Mouse (Mus musculus) cerebellum, adult 2 months (tissue): ENCODE results near the gene Hoxa7. TPM values are rescaled to one million over a fixed set of nuclear protein-coding genes. Genes with fewer than 3 reads are reported as not detected.

Source experiments
- DNase-seq, 2 experiments: peaks; one replicate each; pipeline ENCODE4 v3.0.0; 2021
- H3K27ac ChIP-seq: fragments of 200-500 bp; 2 replicates; pipeline ENCODE4 v1.5.1; 2012; ENCODE audit warnings: low read length, control low read depth, inconsistent platforms; ENCODE audit not compliant: insufficient read depth
- H3K27me3 ChIP-seq: fragments of 200-500 bp; 2 replicates; pipeline ENCODE4 v1.6.1; 2012; ENCODE audit warnings: inconsistent platforms, mild to moderate bottlenecking, low read length, moderate library complexity; ENCODE audit not compliant: control insufficient read depth, insufficient read depth
- H3K4me1 ChIP-seq: fragments of 200-500 bp; 2 replicates; pipeline ENCODE4 v1.6.1; 2011; ENCODE audit warnings: low read length; ENCODE audit not compliant: control insufficient read depth, insufficient read depth
- H3K4me3 ChIP-seq: fragments of 200-500 bp; replicated peaks from 2 replicates; pipeline ENCODE3; 2011; ENCODE audit warnings: mild to moderate bottlenecking, low read depth, low read length, control low read depth; ENCODE audit not compliant: insufficient read depth
- CTCF ChIP-seq: fragments of 200-500 bp; IDR thresholded peaks from 2 replicates; pipeline ENCODE4 v1.5.1; 2011; ENCODE audit warnings: low read depth, mild to moderate bottlenecking, control low read depth, low read length, moderate library complexity, borderline replicate concordance; ENCODE audit not compliant: insufficient read depth
- POLR2A ChIP-seq: fragments of 200-500 bp; IDR thresholded peaks from 2 replicates; pipeline ENCODE4 v1.6.1; 2011; ENCODE audit warnings: low read length, control low read depth, borderline replicate concordance; ENCODE audit not compliant: insufficient read depth
- WGBS: fragments of 180-500 bp; shearing (Covaris S2); methylation state at CpG from one replicate; pipeline ENCODE4 v1.1.7; 2018; 5-methylcytosine and 5-hydroxymethylcytosine counted together
- polyA plus RNA-seq: library from polyadenylated mRNA; depleted of rRNA; stranded (reverse); fragments of >200 nt; gene quantifications from 2 replicates; pipeline ENCODE4 v1.2.3, GENCODE M21; 2012

The Hoxa7 gene
- polyA plus RNA-seq, 1 experiment: 0.07 TPM

GRCm38 (mm10) chr6:52172501-52172900 is 49.2 kb downstream of the Hoxa7 start:
- Histone ChIP-seq H3K4me3 (no peak overlapping the region), H3K27ac (no peak overlapping the region), H3K27me3 (peaks cover 12% of the 10 kb centered on the region; the same call in 1 of the 2 replicates), H3K4me1 (no peaks in the 10 kb centered on the region)
- TF ChIP-seq POLR2A (no peak), CTCF (no peak)
- 1% methylated on average over 35 of the region's 35 CpGs for WGBS
- no peak for DNase-seq

- no peak overlapping the region for H3K4me3 ChIP-seq
- peaks cover 12% of the 10 kb centered on the region; the same call in 1 of the 2 replicates for H3K27me3 ChIP-seq
- no peak for DNase-seq
- WGBS: 11% methylated on average over 7 of the region's 7 CpGs
- no peak overlapping the region for H3K27ac ChIP-seq
- TF ChIP-seq CTCF (no peak), POLR2A (no peak)
- H3K4me1 ChIP-seq: no peaks in the 10 kb centered on the region
Measured at GRCm38 (mm10) chr6:52171938-52172337, 49.7 kb downstream of the Hoxa7 start.

- no peak for DNase-seq
- Histone ChIP-seq H3K4me1 (no peaks in the 10 kb centered on the region), H3K27me3 (peaks cover 12% of the 10 kb centered on the region; the same call in 1 of the 2 replicates), H3K4me3 (no peak overlapping the region), H3K27ac (no peak overlapping the region)
- 4% methylated on average over 4 of the region's 4 CpGs for WGBS
- no peak for TF ChIP-seq CTCF
- no peak for TF ChIP-seq POLR2A
Measured at GRCm38 (mm10) chr6:52171331-52171730, 50.3 kb downstream of the Hoxa7 start.

- no peak for DNase-seq
- TF ChIP-seq POLR2A (no peak), CTCF (no peak)
- Histone ChIP-seq H3K27ac (no peak overlapping the region), H3K4me3 (no peak overlapping the region), H3K4me1 (no peaks in the 10 kb centered on the region), H3K27me3 (peaks cover 11% of the 10 kb centered on the region; the same call in 1 of the 2 replicates)
- WGBS: 11% methylated on average over 5 of the region's 5 CpGs
Measured at GRCm38 (mm10) chr6:52170898-52171223, 50.8 kb downstream of the Hoxa7 start.

- no peak overlapping the region for H3K27ac ChIP-seq
- H3K4me1 ChIP-seq: no peaks in the 10 kb centered on the region
- WGBS: 4% methylated on average over 40 of the region's 40 CpGs
- H3K27me3 ChIP-seq: peaks cover 11% of the 10 kb centered on the region; the same call in 1 of the 2 replicates
- DNase-seq: no peak
- TF ChIP-seq POLR2A (no peak), CTCF (no peak)
- H3K4me3 ChIP-seq: no peak overlapping the region
Measured at GRCm38 (mm10) chr6:52170166-52170897, 51.3 kb downstream of the Hoxa7 start.

GRCm38 (mm10) chr6:52169499-52170165 is 52.0 kb downstream of the Hoxa7 start:
- Histone ChIP-seq H3K4me3 (no peak overlapping the region), H3K4me1 (no peaks in the 10 kb centered on the region), H3K27me3 (peaks cover 12% of the 10 kb centered on the region; the same call in 1 of the 2 replicates), H3K27ac (no peak overlapping the region)
- TF ChIP-seq POLR2A: no peak
- DNase-seq: no peak
- WGBS: 9% methylated on average over 16 of the region's 16 CpGs

- 3% methylated on average over 42 of the region's 42 CpGs for WGBS
- H3K4me1 ChIP-seq: no peaks in the 10 kb centered on the region
- no peak overlapping the region for H3K27ac ChIP-seq
- no peak for DNase-seq
- no peak for TF ChIP-seq POLR2A
- TF ChIP-seq CTCF: no peak
- no peak overlapping the region for H3K4me3 ChIP-seq
- H3K27me3 ChIP-seq: peaks cover 19% of the 10 kb centered on the region; the same call in 1 of the 2 replicates
Measured at GRCm38 (mm10) chr6:52168191-52169055, 53.2 kb downstream of the Hoxa7 start.
